Mouse (Mus musculus): ENCODE data around the gene Ephx1.

- no peak for TF ChIP-seq CTCF (IDR thresholded peaks at IDR 0.05; ENCODE audit: low read depth, low read length)
- no peak for TF ChIP-seq GATA1 (IDR thresholded peaks at IDR 0.05; ENCODE audit: borderline replicate concordance, low read length)
- no peak for TF ChIP-seq POLR2AphosphoS5 (IDR thresholded peaks at IDR 0.05; ENCODE audit: insufficient replicate concordance, low read depth, low read length)
- TF ChIP-seq TAL1 (conservative IDR thresholded peaks at IDR 0.05; ENCODE audit: low read depth, low read length), result no peak
Measured at GRCm38 (mm10) chr1:180952085-180952746, 68.5 kb downstream of the Ephx1 start.
